Mouse (Mus musculus): ENCODE data around the gene Cul4a. TPM values are rescaled to one million over a fixed set of nuclear protein-coding genes. Genes with fewer than 3 reads are reported as not detected.

The Cul4a gene
- polyA plus RNA-seq, 1 experiment: 24.2 TPM

DNA sequence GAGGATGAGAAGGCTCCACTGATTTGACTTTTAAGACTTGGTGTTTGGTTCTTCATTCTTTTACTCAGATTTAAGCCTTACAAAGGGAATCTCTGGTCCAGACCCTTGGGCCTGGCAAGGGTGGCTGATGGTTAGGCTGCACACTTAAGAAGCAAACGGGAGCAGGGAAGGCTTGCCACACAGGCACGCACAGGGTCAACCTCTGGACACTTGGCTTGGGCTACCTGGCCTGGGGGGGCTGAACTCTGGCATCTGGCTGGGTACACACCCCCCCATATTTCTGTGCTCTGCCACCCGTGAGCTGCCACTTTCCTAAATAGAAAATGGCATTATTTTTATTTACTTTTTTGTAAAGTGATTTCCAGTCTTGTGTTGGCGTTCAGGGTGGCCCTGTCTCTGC is 69.4 kb downstream of the Cul4a start:
- no peak for DNase-seq (ENCODE audit: low read depth, low spot score)
- 79% methylated on average over 4 of the region's 4 CpGs for WGBS

DNA sequence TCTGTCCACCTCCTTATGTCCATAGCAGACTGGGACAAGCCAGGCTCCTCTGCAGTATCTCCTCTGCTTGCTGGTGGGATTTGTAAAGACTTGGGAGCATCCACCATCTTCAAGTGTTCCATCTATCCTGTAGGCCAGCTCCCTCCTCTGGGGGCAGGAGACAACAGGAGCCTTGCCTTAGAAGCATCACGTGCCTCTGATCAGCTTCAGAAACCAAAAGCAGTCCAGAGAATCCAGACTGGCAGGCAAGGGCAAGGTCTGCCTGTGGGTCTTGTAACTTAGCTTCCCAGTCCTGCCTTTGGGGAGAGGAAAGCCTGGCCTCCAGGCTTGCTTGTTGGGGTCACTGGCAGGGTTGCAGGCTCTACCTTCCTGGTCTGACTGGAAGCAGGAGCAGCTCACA is 70.2 kb downstream of the Cul4a start:
- WGBS: 91% methylated on average over 1 of the region's 1 CpGs
- no peak for DNase-seq (ENCODE audit: low read depth, low spot score)

DNA sequence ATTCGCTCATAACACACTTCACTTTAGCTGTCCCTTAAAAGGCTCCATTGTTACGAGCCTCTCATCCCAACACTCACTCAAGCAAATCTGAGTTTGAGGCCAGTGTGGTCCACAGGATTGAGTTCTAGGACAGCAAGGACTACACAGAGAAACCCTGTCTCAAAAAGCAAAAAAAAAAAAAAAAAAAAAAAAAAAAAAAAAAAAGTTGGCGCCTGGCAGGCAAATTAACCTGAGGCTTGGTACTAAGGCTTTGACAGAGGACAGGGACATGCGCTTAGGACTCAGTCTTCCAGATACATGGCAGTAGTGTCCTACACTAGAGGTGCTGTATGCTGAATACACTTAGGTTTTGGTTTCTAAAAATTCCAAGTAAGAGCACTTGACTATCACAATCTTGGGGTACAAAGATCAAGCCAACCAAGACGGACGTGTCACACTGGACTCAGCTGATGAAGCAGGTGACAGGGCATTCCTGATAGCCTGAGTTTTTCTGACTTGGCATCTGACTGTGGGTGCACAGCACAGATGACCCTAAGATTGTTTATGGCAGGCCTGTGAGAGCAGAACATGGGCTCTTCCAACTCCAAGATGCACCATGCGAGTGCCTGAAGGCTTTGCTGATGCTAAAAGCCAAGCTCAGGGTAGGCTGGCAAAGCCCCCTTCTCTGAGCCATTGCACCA is 71.9 kb downstream of the Cul4a start:
- WGBS: 77% methylated on average over 7 of the region's 7 CpGs
- DNase-seq (ENCODE audit: low read depth, low spot score): no peak

DNA sequence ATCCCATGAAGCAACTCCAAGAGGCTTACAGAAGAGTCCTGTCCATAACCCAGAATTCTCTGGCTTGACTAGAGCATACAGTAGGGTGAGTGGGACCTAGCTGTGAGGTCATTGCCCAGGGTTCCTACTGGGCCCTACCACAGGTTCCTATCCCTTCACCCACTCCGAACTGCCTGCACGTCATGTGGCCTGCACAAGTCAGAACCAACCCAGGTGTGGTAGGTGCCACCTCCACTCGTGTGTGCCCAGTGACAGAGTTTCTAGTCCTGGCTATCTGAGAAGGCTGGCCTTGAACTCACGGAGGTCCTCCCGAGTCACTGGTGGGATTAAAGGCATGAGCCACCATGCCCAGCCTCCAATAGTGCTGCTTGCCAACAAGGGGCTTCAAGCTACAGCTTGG is 72.7 kb downstream of the Cul4a start:
- WGBS: 85% methylated on average over 5 of the region's 5 CpGs
- no peak for DNase-seq (ENCODE audit: low read depth, low spot score)

DNA sequence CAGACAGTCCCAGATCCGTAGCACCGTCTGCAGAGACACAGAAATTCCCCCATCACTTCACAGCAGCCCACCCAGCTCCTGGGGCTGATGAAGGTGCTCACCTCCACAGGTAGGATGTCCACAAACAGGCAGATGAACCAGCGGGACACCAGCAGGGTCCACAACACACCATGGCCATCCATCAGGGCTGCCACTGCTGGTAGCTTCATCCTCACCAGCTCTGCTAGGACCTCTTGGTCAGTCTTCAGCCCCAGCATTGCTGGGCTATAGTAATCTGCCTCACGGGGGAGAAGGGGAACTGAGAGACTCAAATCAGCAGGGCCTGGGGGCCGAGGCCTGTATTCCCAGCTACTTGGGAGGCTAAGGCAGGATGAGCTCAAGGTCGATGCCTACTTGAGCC is 74.1 kb downstream of the Cul4a start:
- DNase-seq (ENCODE audit: low read depth, low spot score): no peak
- 77% methylated on average over 6 of the region's 6 CpGs for WGBS

DNA sequence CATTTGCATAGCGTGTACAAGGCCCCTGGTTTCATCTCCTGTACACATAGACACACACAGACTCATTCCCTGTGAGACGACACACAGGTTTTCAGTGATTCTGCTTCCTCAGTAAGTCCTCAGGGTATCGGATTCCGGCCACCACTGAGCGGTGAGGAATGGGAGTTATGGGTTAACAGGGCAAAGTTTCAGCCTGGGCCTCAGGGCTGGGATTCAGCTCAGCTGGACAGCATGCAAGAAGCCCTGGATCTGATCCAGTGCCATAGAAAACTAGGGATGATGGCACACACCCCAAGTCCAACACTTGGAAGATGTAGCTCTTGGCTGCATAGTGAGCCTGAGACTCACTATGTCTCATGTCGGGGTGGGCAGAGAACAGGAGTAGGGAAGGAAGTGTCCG is 74.5 kb downstream of the Cul4a start:
- WGBS: 83% methylated on average over 7 of the region's 7 CpGs
- no peak for DNase-seq (ENCODE audit: low read depth, low spot score)

DNA sequence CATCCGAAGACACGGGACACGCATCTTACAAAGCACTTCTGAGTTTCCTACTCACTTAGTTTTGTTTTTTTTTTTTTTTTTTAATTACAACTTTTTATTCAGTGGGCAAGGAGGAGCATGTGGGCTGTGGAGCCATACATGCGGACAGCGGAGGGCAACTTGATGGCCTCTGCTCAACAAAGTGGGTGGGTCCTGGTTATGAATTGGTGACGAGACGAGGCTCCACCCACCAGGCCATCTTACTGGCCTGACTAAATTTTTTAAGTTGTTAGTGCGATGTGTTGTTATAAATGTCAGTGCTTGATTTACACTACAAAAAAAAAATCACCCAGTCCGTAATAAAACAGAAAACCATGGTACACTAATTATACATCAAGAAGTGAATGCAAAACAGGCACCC is 75.0 kb downstream of the Cul4a start:
- WGBS: 69% methylated on average over 9 of the region's 9 CpGs
- no peak for DNase-seq (ENCODE audit: low read depth, low spot score)

DNA sequence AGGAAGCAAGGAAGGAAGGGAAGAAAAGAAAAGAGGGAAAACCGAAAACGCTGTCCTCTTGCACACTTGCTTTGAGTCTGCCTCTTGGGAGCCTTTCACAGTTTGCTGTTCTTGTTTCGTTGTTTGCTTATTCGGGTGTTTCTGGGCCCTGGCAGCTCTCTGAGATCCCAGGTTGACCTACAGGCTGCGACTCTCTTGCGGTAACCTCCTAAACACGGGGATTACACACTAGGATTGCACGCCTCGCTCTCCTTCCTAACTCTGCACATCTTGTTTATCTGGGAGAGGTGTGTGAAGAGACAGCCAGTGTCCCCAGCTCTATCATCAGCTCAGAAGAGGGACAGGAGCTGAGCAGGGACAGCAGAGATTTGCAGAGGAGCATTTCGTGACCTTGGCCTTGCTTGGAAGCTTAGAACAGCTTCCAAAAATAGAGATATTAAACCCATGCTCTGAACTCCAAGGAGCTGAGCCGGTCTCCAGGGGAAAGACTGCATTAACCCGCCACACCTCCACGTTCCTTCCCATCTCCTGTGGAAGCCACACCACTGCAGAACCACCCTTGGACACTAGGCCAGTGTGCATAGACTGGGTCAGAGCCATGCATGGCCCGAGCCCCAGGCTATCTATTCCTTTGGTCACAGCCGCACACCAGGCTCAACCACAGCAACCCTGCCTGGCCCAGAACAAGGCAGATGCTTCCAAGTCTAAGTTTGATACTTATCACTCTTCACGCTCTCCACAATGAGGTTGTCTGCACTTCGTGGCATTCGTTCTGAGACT is 75.7 kb downstream of the Cul4a start:
- no peak for DNase-seq (ENCODE audit: low read depth, low spot score)
- WGBS: 74% methylated on average over 18 of the region's 18 CpGs

DNA sequence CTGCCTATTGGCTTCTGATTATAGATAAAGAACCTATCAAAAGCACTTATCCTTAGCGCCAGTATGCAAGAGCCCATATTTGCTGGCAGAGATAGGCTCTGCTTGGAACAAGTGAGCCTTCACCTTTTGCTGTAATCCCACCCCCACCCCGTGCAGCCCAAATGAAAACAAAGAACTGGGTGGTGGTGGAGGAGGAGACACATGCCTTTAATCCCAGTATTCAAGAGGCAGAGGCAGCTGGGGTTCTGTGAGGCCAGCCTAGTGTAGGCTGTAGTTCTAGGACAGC is 76.2 kb downstream of the Cul4a start:
- WGBS: 64% methylated on average over 2 of the region's 2 CpGs

DNA sequence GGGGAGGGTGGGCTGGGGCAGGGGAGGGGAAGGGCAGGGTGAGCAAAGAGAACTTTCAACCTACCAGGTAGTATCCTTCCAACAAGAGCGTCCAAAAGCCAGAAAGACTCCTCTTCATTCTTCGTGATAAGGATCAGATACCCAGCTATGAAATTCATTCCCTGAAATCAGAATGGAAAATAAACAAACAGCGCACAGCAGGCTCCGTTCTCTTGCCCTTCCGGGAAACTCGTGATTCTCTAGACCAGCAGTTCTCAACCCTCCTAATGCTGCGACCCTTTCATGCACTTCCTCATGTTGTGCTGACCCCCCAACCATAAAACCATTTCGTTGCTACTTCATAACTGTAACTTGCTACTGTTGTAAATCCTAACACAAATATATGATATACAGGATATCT is 81.4 kb downstream of the Cul4a start:
- WGBS: 76% methylated on average over 8 of the region's 8 CpGs
- no peak for DNase-seq (ENCODE audit: low read depth, low spot score)

More for the DNA sequence above, 76.2 kb downstream of the Cul4a start:
- no peak for DNase-seq (ENCODE audit: low read depth, low spot score)

DNA sequence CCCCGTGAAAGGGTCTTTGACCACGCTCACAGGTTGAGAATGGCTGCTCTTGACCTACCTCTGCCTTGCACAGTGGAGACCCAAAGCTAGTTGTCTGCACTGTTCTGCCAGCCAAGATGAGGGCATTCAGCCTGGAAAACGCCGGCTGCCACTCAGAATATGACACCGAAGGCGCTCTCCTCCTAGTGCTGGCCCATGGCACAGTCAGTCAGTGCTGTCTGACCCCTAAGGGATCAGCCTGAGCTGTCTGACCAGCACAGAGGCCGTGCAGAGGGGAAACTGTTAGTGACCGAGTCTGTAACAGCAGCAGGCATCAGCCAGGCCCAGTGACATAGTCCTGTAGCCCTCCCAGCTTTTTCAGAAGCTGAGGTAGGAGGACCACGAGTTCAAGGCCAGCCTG is 81.8 kb downstream of the Cul4a start:
- DNase-seq (ENCODE audit: low read depth, low spot score): no peak
- WGBS: 80% methylated on average over 9 of the region's 9 CpGs

DNA sequence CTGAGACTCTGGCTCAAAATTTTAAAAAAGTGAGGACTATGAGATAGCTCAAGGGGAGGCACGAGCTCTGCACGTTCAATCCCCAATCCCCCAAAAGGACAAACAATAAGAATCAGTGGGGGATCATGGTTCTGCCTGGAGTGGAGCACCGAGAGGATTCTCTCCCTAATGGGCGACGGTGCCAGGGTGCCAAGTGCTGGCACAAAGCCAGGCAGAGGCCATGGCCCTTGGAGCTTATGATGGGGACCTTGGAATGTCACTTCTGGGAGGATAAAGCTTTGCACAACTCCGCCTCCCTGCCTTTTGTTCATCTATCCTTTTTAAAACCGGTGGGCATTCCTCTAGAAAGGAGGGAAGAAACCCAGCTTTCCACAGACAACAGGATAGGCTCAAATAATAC is 82.2 kb downstream of the Cul4a start:
- 69% methylated on average over 7 of the region's 7 CpGs for WGBS
- no peak for DNase-seq (ENCODE audit: low read depth, low spot score)

DNA sequence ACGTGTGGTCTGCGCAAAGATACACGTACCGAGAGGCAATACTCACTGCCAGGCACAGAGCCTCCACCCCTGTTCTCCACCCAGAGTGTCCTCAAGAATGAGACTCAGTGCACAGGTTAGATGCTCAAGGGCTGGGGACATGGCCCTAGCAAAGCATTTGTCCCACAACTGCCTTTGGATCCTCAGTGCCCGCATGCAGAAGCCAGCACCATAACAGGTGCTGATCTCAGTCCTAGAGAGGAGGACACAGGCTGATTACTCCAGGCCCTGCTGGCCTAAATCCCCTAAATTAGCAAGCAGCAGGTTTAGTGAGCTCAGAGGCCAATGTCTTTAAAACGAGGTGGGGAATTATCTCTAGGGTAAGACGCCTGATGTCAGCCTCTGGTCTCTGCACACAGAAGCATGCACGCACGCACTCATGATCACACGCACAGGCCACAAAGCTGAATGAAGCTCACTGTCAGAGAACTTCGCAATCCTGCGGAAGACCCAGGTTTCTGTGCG is 82.7 kb downstream of the Cul4a start:
- DNase-seq (ENCODE audit: low read depth, low spot score): no peak
- WGBS: 88% methylated on average over 13 of the region's 13 CpGs

DNA sequence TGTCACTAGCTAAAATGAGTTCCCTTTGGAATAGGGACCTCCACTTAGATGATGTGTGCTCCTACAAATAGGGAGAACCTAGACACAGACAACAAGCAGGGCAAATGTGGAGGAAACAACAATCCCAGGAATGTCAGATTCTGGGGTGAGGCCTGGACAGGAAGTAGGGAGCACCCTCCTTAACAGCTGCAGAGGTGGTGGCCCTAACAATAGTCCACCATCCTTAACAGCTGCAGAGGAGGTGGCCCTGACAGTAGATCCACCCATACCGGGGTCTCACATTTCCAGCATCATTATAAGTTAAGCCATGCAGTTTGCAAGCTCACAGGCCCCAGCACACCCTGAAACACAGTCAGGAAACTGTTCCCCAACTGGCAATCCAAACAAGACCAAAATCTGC is 83.4 kb downstream of the Cul4a start:
- WGBS: 77% methylated on average over 1 of the region's 1 CpGs
- DNase-seq (ENCODE audit: low read depth, low spot score): no peak

DNA sequence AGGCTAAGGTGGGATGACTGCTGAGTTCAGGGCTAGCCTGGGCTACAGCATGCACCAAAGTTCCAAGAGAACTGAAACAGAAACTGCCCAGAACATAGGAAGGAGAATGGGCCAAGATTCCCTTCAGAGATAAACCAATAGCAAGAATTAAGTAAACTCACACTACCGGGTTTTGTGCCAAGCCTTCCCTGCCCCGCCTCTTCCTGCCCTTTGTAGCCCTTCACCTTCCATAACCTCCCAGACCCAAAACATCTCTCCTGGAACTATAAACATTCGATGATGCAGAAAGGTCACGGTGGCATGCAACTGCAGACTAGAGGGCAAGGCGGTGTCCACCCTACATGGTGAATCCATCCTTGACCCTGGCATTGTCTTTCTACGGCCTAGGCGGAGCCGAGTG is 84.8 kb downstream of the Cul4a start:
- WGBS: 73% methylated on average over 8 of the region's 8 CpGs
- no peak for DNase-seq (ENCODE audit: low read depth, low spot score)

DNA sequence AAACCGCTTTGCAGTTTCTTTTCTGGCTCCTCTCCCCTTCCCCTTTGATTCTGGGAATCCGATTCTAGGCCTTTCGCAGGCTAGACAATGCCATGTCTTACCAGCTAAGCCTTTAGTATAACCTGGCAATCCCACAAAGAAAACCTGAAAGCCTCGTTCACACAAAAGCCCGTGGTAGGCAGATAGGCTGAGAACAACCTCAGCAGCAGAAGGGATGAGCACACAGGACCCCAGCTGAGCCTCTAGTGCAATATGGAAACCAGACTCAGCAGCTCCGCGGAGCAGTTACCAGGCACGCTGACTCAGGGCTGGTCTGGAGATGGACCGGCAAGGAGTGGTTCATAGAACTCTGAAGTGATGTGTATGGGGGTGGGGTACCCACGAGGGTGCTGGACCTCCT is 89.4 kb downstream of the Cul4a start:
- no peak for DNase-seq (ENCODE audit: low read depth, low spot score)
- 74% methylated on average over 10 of the region's 10 CpGs for WGBS

DNA sequence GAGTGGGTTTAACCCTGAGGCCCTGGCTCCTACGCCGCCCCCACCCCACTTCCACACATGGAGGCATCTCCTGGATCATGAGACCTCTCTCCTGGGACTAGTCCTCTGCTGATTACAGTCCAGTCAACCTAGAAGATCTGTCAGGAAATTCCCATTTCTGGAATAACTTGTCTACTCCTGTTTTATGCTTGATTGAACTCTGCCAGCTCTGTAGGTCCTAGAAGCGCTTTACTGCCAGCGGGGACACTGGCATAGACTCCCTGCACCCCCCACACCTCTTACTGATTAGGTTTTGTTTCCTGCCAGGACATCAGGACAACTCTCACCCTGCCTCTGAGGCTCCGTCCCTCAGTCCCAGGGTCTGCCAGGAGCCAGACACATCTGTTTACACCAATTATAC is 92.1 kb downstream of the Cul4a start:
- 92% methylated on average over 5 of the region's 5 CpGs for WGBS
- DNase-seq (ENCODE audit: low read depth, low spot score): no peak

Other genes with a start within 250 kb of the Cul4a start
- 14.1 TPM in 2 replicates for gene Mcf2l, start 231.8 kb upstream of the Cul4a start, polyA plus RNA-seq (2012; rRNA removed)
- 0.12 and 0.23 TPM in 2 replicates for gene F7, start 79.6 kb upstream of the Cul4a start, polyA plus RNA-seq (2012; rRNA removed)
- 0.05 and 0.29 TPM in 2 replicates for gene F10, start 68.3 kb upstream of the Cul4a start, polyA plus RNA-seq (2012; rRNA removed)
- 4.2 and 8.8 TPM in 2 replicates for gene Proz, start 44.7 kb upstream of the Cul4a start, polyA plus RNA-seq (2012; rRNA removed)
- 18.2 and 18.7 TPM in 2 replicates for gene Pcid2, start 162 bp upstream of the Cul4a start, polyA plus RNA-seq (2012; rRNA removed)
- gene Lamp1, start 53.5 kb downstream of the Cul4a start, polyA plus RNA-seq (2012; rRNA removed): 411 and 537 TPM in 2 replicates
- gene Grtp1, start 95.0 kb downstream of the Cul4a start, polyA plus RNA-seq (2012; rRNA removed): 67.3 and 69.4 TPM in 2 replicates
- gene Adprhl1, start 148.5 kb downstream of the Cul4a start, polyA plus RNA-seq (2012; rRNA removed): not detected in 2 replicates
- 14.9 and 15.9 TPM in 2 replicates for gene Dcun1d2, start 182.5 kb downstream of the Cul4a start, polyA plus RNA-seq (2012; rRNA removed)
- gene Tmco3, start 182.6 kb downstream of the Cul4a start, polyA plus RNA-seq (2012; rRNA removed): 39.8 and 60.8 TPM in 2 replicates
- 58.4 and 70.1 TPM in 2 replicates for gene Tfdp1, start 233.1 kb downstream of the Cul4a start, polyA plus RNA-seq (2012; rRNA removed)

All from large intestine, adult 2 months (tissue).